Mouse (Mus musculus): ENCODE results near the gene Cox8b.

DNA sequence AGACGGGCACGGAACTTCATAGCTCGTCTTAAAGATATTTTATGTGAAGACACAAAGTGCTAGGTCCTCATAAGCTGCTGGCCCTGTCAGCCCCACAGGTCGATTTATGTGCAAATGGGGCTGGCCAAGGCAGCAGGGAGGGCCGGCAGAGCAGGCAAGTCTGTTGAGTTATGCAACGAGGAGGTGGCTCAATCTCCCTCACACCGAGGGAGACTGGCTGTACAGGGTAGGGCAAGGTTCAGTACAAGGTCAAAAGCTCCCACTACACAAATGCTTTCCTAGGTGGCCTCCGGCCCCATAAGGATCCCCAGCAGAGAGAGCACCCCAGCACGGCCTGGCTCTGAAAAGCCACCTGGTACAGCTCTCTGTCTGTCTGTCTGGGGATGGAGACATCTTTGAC lies 46.9 kb downstream of the Cox8b start:
- TF ChIP-seq FLI1 (IDR thresholded peaks at IDR 0.05; ENCODE audit: low read length) = no peak
- TF ChIP-seq GATA1 (IDR thresholded peaks at IDR 0.05; ENCODE audit: borderline replicate concordance, low read length) = no peak

Data from megakaryocyte, embryonic 14.5 days (primary cell).